Mouse (Mus musculus): ENCODE measurements around the gene Wfikkn2.

Wfikkn2 gene

GRCm38 (mm10) chr11:94193109-94193508, 52.7 kb downstream of the Wfikkn2 start:
- no peak for TF ChIP-seq GATA4 (IDR thresholded peaks at IDR 0.05; ENCODE audit: insufficient replicate concordance, low read length)

GRCm38 (mm10) chr11:94190665-94191064, 55.1 kb downstream of the Wfikkn2 start:
- TF ChIP-seq GATA4 (IDR thresholded peaks at IDR 0.05; ENCODE audit: insufficient replicate concordance, low read length): no peak

DNA sequence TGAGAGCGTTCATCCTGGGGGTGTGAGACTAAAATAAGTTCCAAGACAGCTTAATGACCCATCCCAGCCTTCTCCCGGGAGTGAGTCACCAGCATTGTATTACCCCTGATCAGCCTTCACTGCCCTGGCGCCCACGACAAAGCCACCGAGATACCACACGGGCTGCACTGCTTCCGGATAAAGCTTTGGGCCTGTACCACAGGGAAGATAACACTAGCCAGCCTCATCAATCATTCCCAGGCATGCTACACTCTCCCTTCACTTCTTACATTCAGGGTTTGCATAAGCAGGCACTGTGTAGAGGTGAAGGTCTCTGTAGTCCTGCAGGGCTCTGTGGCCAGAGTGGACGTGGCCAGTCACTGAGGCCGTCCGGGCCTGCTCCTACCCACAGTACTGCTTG, 56.2 kb downstream of the Wfikkn2 start:
- no peak for TF ChIP-seq GATA4 (IDR thresholded peaks at IDR 0.05; ENCODE audit: insufficient replicate concordance, low read length)

Data from liver, adult (tissue).